Mouse (Mus musculus): ENCODE data around the gene Eya4.

The Eya4 gene

GRCm38 (mm10) chr10:23156866-23157625, 193.5 kb downstream of the Eya4 start:
- no peak for DNase-seq (ENCODE audit: extremely low spot score)

GRCm38 (mm10) chr10:23150401-23150800, 200.2 kb downstream of the Eya4 start:
- peak; percentile 18 for DNase-seq (ENCODE audit: extremely low spot score)

- no peak for DNase-seq (ENCODE audit: extremely low spot score)
These were observed 206.0 kb downstream of the Eya4 start for GRCm38 (mm10) chr10:23144616-23145015.

GRCm38 (mm10) chr10:23127947-23128346, 222.6 kb downstream of the Eya4 start:
- no peak for DNase-seq (ENCODE audit: extremely low spot score)

GRCm38 (mm10) chr10:23127151-23127550, 223.4 kb downstream of the Eya4 start:
- no peak for DNase-seq (ENCODE audit: extremely low spot score)

- DNase-seq (ENCODE audit: extremely low spot score) = no peak
These were observed 224.1 kb downstream of the Eya4 start for GRCm38 (mm10) chr10:23126529-23126928.

GRCm38 (mm10) chr10:23120437-23120836, 230.1 kb downstream of the Eya4 start:
- DNase-seq (ENCODE audit: extremely low spot score) = no peak

GRCm38 (mm10) chr10:23116786-23117410, 233.7 kb downstream of the Eya4 start:
- peak; percentile 70 for DNase-seq (ENCODE audit: extremely low spot score)

- no peak for DNase-seq (ENCODE audit: extremely low spot score)
These were observed 234.5 kb downstream of the Eya4 start for GRCm38 (mm10) chr10:23116063-23116462.

- DNase-seq (ENCODE audit: extremely low spot score) = no peak
These were observed 235.3 kb downstream of the Eya4 start for GRCm38 (mm10) chr10:23115321-23115720.

- DNase-seq (ENCODE audit: extremely low spot score) = no peak
These were observed 242.5 kb downstream of the Eya4 start for GRCm38 (mm10) chr10:23108122-23108521.

GRCm38 (mm10) chr10:23092517-23092916, 258.1 kb downstream of the Eya4 start:
- no peak for DNase-seq (ENCODE audit: extremely low spot score)

GRCm38 (mm10) chr10:23091552-23091951, 259.0 kb downstream of the Eya4 start:
- DNase-seq (ENCODE audit: extremely low spot score) = no peak

- no peak for DNase-seq (ENCODE audit: extremely low spot score)
These were observed 260.3 kb downstream of the Eya4 start for GRCm38 (mm10) chr10:23090323-23090722.

- no peak for DNase-seq (ENCODE audit: extremely low spot score)
These were observed 261.3 kb downstream of the Eya4 start for GRCm38 (mm10) chr10:23089271-23089670.

- DNase-seq (ENCODE audit: extremely low spot score) = no peak
These were observed 261.8 kb downstream of the Eya4 start for GRCm38 (mm10) chr10:23088764-23089163.

GRCm38 (mm10) chr10:23086352-23087215, 264.0 kb downstream of the Eya4 start:
- DNase-seq (ENCODE audit: extremely low spot score) = peak; percentile 49

GRCm38 (mm10) chr10:23081548-23081828, 269.1 kb downstream of the Eya4 start:
- no peak for DNase-seq (ENCODE audit: extremely low spot score)

- DNase-seq (ENCODE audit: extremely low spot score) = peak; percentile 83
These were observed 269.6 kb downstream of the Eya4 start for GRCm38 (mm10) chr10:23080749-23081547.

GRCm38 (mm10) chr10:23076691-23077385, 273.7 kb downstream of the Eya4 start:
- DNase-seq (ENCODE audit: extremely low spot score) = no peak

- no peak for DNase-seq (ENCODE audit: extremely low spot score)
These were observed 277.2 kb downstream of the Eya4 start for GRCm38 (mm10) chr10:23073431-23073830.
